Mouse (Mus musculus) limb, embryonic 14.5 days (tissue): ENCODE measurements at regions not wholly inside any gene's neighbourhood (a gene's known extent, or its start where the extent isn't known, plus 50 kb on each side); places are given as distances from the start of the nearest gene placed in this dataset.
A peak's percentile ranks its signal among the peaks of the same experiment; 100 is the strongest.

ENCODE experiments used
- ATAC-seq: fragments of 200-750 bp; cut with Nextera tagmentation; 2 replicates; pipeline ENCODE4 v1.8.0; 2017; ENCODE audit warnings: low read depth, moderate number of reproducible peaks, moderate TSS enrichment; ENCODE audit not compliant: low FRiP score
- DNase-seq: peaks from one replicate; pipeline ENCODE4 v3.0.0-alpha.2; 2015; ENCODE audit warnings: low spot score
- H3K27ac ChIP-seq: fragments of 300-500 bp; sonication (generic); replicated peaks from 2 replicates; pipeline ENCODE4 v1.5.1; 2014; ENCODE audit warnings: low read depth, mild to moderate bottlenecking, low read length, moderate library complexity, mixed read lengths
- H3K27me3 ChIP-seq: fragments of 300-500 bp; sonication (generic); 2 replicates; pipeline ENCODE4 v1.6.1; 2014; ENCODE audit warnings: low read length, mixed read lengths; ENCODE audit not compliant: control insufficient read depth, insufficient read depth
- H3K36me3 ChIP-seq: fragments of 300-500 bp; sonication (generic); 2 replicates; pipeline ENCODE4 v1.6.1; 2014; ENCODE audit warnings: mild to moderate bottlenecking, low read length, moderate library complexity, mixed read lengths; ENCODE audit not compliant: control insufficient read depth, insufficient read depth
- H3K4me1 ChIP-seq: fragments of 300-500 bp; sonication (generic); 2 replicates; pipeline ENCODE4 v1.6.1; 2014; ENCODE audit warnings: antibody characterized with exemption, low read length, mixed read lengths; ENCODE audit not compliant: control insufficient read depth, insufficient read depth
- H3K4me2 ChIP-seq: fragments of 300-500 bp; sonication (generic); replicated peaks from 2 replicates; pipeline ENCODE4 v1.6.1; 2014; ENCODE audit warnings: low read depth, mild to moderate bottlenecking, low read length, moderate library complexity; ENCODE audit not compliant: severe bottlenecking
- H3K4me3 ChIP-seq: fragments of 300-500 bp; sonication (generic); replicated peaks from 2 replicates; pipeline ENCODE4 v1.5.1; 2014; ENCODE audit warnings: low read length
- H3K9ac ChIP-seq: fragments of 300-500 bp; sonication (generic); 2 replicates; pipeline ENCODE4 v1.6.1; 2014; ENCODE audit warnings: mild to moderate bottlenecking, low read depth, low read length, moderate library complexity; ENCODE audit not compliant: severe bottlenecking
- H3K9me3 ChIP-seq: fragments of 300-500 bp; sonication (generic); 2 replicates; pipeline ENCODE4 v1.6.1; 2016; ENCODE audit warnings: low read length; ENCODE audit not compliant: control insufficient read depth
- POLR2A ChIP-seq: fragments of 200-500 bp; IDR thresholded peaks from 2 replicates; pipeline ENCODE4 v1.8.0; 2012; ENCODE audit warnings: inconsistent platforms, mild to moderate bottlenecking, moderate library complexity, borderline replicate concordance; ENCODE audit not compliant: insufficient read depth, insufficient read length; ENCODE audit errors: extremely low read depth
- WGBS: fragments of 180-500 bp; shearing (Covaris S2); extraction: QIAGEN DNeasy Blood & Tissue Kit; methylation state at CpG from one replicate; pipeline ENCODE4 v1.1.7; 2014; 5-methylcytosine and 5-hydroxymethylcytosine counted together

DNA sequence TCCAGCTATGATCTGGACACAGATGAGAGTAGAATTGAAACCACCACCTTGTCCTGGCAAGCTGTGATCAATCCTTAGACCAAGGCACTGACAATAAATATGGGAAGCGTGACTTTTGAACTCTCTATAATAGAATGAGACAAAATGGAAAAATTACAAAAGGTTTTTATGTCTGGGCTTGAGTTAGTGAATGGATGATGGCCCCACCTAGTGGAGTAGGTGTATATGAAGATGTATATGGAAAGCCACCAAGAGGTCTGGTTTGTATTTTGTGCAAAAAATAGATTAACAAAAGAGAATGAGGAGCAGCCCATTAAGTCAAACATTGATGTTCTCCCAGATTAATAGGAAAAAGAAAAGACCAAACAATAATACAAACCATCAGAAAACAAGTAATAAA, 172.5 kb downstream of the Tacr3 start:
- H3K4me1 ChIP-seq = no peaks in the 10 kb centered on the region
- TF ChIP-seq POLR2A = no peak
- H3K36me3 ChIP-seq = no peaks in the 10 kb centered on the region
- no peak overlapping the region for H3K4me2 ChIP-seq
- H3K27ac ChIP-seq = no peak overlapping the region
- no peak overlapping the region for H3K4me3 ChIP-seq
- no peaks in the 10 kb centered on the region for H3K9me3 ChIP-seq
- 86% methylated on average over 1 of the region's 1 CpGs for WGBS
- no peaks in the 10 kb centered on the region for H3K27me3 ChIP-seq
- DNase-seq (no peak), ATAC-seq (no peak)
- no peak overlapping the region for H3K9ac ChIP-seq

DNA sequence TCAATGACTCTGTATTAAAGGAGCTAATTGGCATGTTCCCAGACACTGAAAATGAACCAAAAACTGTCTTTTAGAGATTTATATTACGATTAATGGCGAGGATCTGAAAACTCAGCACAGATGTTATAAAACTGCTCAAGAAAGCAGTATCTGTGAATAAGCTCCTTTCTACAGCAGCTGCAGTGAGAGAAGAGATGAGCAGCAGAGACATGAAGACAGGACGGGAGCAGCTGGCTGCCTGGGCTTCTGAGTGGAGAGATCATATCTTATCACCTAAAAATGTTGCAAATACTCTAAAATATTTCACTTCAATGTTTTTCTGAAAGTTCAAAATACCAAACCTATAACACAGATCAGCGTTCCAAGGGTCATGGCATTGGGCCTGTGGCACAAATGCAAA, 187.0 kb downstream of the Tacr3 start:
- no peaks in the 10 kb centered on the region for H3K9me3 ChIP-seq

DNA sequence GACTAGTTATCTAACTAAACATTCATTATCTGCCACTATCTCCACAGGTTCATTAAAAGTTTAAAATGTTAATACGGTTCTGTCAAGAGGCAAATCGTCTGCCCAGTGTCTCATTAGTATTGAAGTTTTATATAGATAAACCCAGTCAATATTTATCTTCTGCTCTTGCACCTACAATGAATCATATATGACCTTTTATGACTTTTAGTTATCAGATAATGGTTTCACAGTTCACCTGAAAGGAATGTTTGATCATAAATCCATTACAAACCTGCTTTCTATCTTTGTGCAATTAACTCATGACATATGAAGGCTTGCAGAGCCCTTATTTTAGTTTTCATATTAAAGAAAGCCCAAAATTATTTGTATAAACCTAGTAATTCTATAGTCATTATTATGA, 188.0 kb upstream of the Cenpe start:
- Histone ChIP-seq H3K27ac (no peak overlapping the region), H3K4me1 (no peaks in the 10 kb centered on the region)
- WGBS = 80% methylated on average over 2 of the region's 2 CpGs

More for the DNA sequence above, 187.0 kb downstream of the Tacr3 start:
- no peak overlapping the region for H3K4me3 ChIP-seq
- no peaks in the 10 kb centered on the region for H3K4me1 ChIP-seq
- no peaks in the 10 kb centered on the region for H3K36me3 ChIP-seq
- TF ChIP-seq POLR2A = no peak
- H3K9ac ChIP-seq = no peak overlapping the region
- H3K4me2 ChIP-seq = no peak overlapping the region
- 74% methylated on average over 4 of the region's 4 CpGs for WGBS
- ATAC-seq = no peak
- no peak overlapping the region for H3K27ac ChIP-seq
- DNase-seq = no peak
- H3K27me3 ChIP-seq = no peaks in the 10 kb centered on the region

DNA sequence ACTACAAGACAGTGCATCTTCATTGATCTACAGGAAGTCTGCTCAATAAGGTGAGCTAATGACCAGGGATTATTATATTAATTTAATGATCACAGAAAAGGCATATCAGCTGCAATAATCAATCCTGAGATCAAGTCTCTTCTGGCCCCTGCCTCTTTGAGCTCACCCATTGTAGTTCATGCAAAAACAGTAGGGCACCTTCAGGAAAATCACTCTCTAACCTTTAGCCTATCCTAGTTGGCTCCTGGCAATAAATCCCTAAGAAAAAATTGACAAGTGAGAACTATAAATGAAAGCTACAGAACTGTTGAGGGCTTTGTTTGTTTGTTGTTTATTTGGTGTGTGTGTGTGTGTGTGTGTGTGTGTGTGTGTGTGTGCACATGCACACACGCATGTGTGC, 187.5 kb upstream of the Cenpe start:
- TF ChIP-seq POLR2A = no peak
- H3K4me1 ChIP-seq = no peaks in the 10 kb centered on the region
- WGBS = 100% methylated on average over 1 of the region's 1 CpGs
- no peak overlapping the region for H3K4me2 ChIP-seq
- no peaks in the 10 kb centered on the region for H3K36me3 ChIP-seq
- H3K9ac ChIP-seq = no peak overlapping the region
- no peak for DNase-seq
- no peak overlapping the region for H3K27ac ChIP-seq
- no peak for ATAC-seq
- H3K4me3 ChIP-seq = no peak overlapping the region
- H3K9me3 ChIP-seq = no peaks in the 10 kb centered on the region
- H3K27me3 ChIP-seq = no peaks in the 10 kb centered on the region

More for the DNA sequence above, 188.0 kb upstream of the Cenpe start:
- Histone ChIP-seq H3K4me2 (no peak overlapping the region), H3K9ac (no peak overlapping the region), H3K9me3 (no peaks in the 10 kb centered on the region), H3K4me3 (no peak overlapping the region), H3K27me3 (no peaks in the 10 kb centered on the region), H3K36me3 (no peaks in the 10 kb centered on the region)
- ATAC-seq (no peak), DNase-seq (no peak)
- no peak for TF ChIP-seq POLR2A

DNA sequence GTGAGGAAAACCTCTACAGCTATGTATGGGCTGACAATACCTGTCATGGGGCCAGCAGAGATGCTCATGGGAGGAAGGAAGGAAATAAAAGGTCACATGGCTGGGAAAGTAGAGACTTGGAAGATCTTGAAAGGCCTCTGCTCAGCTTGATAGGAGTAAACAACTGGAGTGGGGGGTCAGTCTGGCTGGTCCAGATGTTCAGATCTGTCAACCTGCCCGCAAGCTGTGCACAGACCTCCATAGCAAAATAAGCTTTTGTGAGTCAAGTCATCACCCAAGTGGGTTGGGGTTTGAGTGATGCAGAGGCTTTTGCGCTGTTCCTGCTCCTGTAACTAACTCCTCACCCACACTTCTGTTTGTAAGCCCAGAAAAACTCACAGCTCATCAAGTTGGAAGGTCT, 179.9 kb upstream of the Cenpe start:
- no peaks in the 10 kb centered on the region for H3K27me3 ChIP-seq
- H3K4me1 ChIP-seq = no peaks in the 10 kb centered on the region
- TF ChIP-seq POLR2A = no peak
- H3K36me3 ChIP-seq = no peaks in the 10 kb centered on the region
- ATAC-seq (peak; percentile 70; the same call in 1 of the 2 replicates), DNase-seq (peak; percentile 34)
- no peak overlapping the region for H3K27ac ChIP-seq
- no peak overlapping the region for H3K4me3 ChIP-seq
- H3K9me3 ChIP-seq = no peaks in the 10 kb centered on the region
- no peak overlapping the region for H3K9ac ChIP-seq
- WGBS = 74% methylated on average over 2 of the region's 2 CpGs
- H3K4me2 ChIP-seq = no peak overlapping the region

GRCm38 (mm10) chr3:135037383-135037782, 175.0 kb upstream of the Cenpe start:
- DNase-seq (no peak), ATAC-seq (no peak)
- no peak for TF ChIP-seq POLR2A
- WGBS = 35% methylated on average over 1 of the region's 1 CpGs
- no peak overlapping the region for H3K27ac ChIP-seq
- H3K4me1 ChIP-seq = no peaks in the 10 kb centered on the region
- no peak overlapping the region for H3K9ac ChIP-seq
- H3K4me3 ChIP-seq = no peak overlapping the region
- H3K9me3 ChIP-seq = no peaks in the 10 kb centered on the region
- H3K4me2 ChIP-seq = no peak overlapping the region
- no peaks in the 10 kb centered on the region for H3K27me3 ChIP-seq
- no peaks in the 10 kb centered on the region for H3K36me3 ChIP-seq
